10 mouse cellular contexts compared by ENCODE assay signal in the genomic region with DNA sequence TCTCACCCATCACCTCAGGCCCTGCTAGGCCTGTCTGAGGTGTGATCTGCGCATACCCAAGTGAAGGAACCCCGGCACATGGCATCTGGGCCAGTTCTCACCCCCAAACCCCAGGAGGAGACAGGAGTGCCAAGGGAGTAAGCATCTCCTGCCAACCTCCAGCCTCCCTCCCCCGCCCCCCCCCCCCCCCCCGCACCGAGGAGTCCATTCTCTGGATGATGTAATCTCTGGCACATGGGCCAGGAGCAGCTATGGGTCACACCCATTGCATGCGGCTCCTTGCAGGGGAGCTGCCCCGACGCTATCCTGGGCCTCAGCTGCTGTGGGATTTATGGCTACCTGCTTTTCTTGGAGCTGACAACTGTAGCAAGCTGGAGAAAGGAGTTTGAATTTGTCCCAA. TPM values are rescaled to one million over a fixed set of nuclear protein-coding genes. Genes with fewer than 3 reads are reported as not detected.
A peak's percentile ranks its signal among the peaks of the same experiment; 100 is the strongest.
DNase-seq lines count a peak whose midpoint lies in the region; ATAC-seq and TF ChIP-seq lines count a peak whose summit lies in the region.
"Had no signal": no experiment of that assay in that cellular context is flagged by ENCODE, and none has a peak within 500 bp of the region (broad histone marks: within the 10 kb centered on the region; RNA-seq: fewer than 3 reads in every experiment).

No protein-coding gene starts in this region.

- H3K36me3 ChIP-seq in kidney, embryonic 15.5 days = no peaks in the 10 kb centered on the region
- no peaks in the 10 kb centered on the region for H3K36me3 ChIP-seq in lung, postnatal 0 days (ENCODE audit: insufficient read depth, low read length)

- no peak overlapping the region for H3K4me2 ChIP-seq in kidney, embryonic 15.5 days
- H3K4me2 ChIP-seq in lung, postnatal 0 days (replicated peaks; ENCODE audit: low read depth, low read length) = no peak overlapping the region

- no peak overlapping the region for H3K27ac ChIP-seq in kidney, embryonic 15.5 days
- H3K27ac ChIP-seq in lung, postnatal 0 days (ENCODE audit: low read length) = no peak overlapping the region
- H3K27ac ChIP-seq: liver, embryonic 14.5 days had no signal

- ATAC-seq in kidney, embryonic 15.5 days (replicated peaks; ENCODE audit: low FRiP score) = no peak
- peak; percentile 71 for ATAC-seq in lung, postnatal 0 days

- peaks cover 17% of the 10 kb centered on the region; the same call in 1 of the 2 replicates for H3K4me1 ChIP-seq in kidney, embryonic 15.5 days
- H3K4me1 ChIP-seq in lung, postnatal 0 days (ENCODE audit: insufficient read depth, low read depth, low read length) = no peaks in the 10 kb centered on the region

- 33% methylated on average over 6 of the region's 8 CpGs for WGBS in kidney, embryonic 15.5 days
- 24% methylated on average over 5 of the region's 8 CpGs for WGBS in lung, postnatal 0 days

- TF ChIP-seq EP300 in lung, postnatal 0 days (IDR thresholded peaks at IDR 0.05) = no peak

- DNase-seq in kidney, adult 11 months = peak; percentile 3
- peak; percentile 21 for DNase-seq in adrenal gland, postnatal 25 days
- DNase-seq in cerebellum, adult 9-10 months = peak; percentile 79
- peak; percentile 46 for DNase-seq in lung, postnatal 0 days (ENCODE audit: low spot score)
- no peak for DNase-seq in layer of hippocampus, adult 9-10 months (ENCODE audit: low spot score)
- DNase-seq in left cerebral cortex, adult 8-10 months (ENCODE audit: low spot score in 2 of 2) = no peak
- DNase-seq: kidney, adult 9 months; thymus, adult 2 months had no signal

- H3K9ac ChIP-seq in kidney, embryonic 15.5 days = no peak overlapping the region
- H3K9ac ChIP-seq in lung, postnatal 0 days (replicated peaks; ENCODE audit: low read depth) = no peak overlapping the region
- H3K9ac ChIP-seq: liver, embryonic 14.5 days had no signal

- no peaks in the 10 kb centered on the region for H3K27me3 ChIP-seq in kidney, embryonic 15.5 days
- no peaks in the 10 kb centered on the region for H3K27me3 ChIP-seq in lung, postnatal 0 days (replicated peaks; ENCODE audit: insufficient read depth, low read length)

- H3K4me3 ChIP-seq in kidney, embryonic 15.5 days (replicated peaks) = no peak overlapping the region
- no peak overlapping the region for H3K4me3 ChIP-seq in lung, postnatal 0 days (ENCODE audit: low read depth, low read length)

- H3K9me3 ChIP-seq in kidney, embryonic 15.5 days (replicated peaks) = peaks cover 3% of the 10 kb centered on the region; the same call in 1 of the 2 replicates
- H3K9me3 ChIP-seq in lung, postnatal 0 days (ENCODE audit: low read length) = peaks cover 3% of the 10 kb centered on the region; the same call in 1 of the 2 replicates

- no peak for TF ChIP-seq CTCF in lung, postnatal 0 days (IDR thresholded peaks at IDR 0.05)

RNA-seq across cellular contexts. Expression of gene Etv4, which starts 54.3 kb away (rescaled TPM):
- polyA plus RNA-seq in kidney, embryonic 15.5 days (2015; fragmentation: Nextera tagmentation; extraction: Ambion mirVana) = 59.3 and 60.2 TPM in 2 replicates
- 1.4 and 1.9 TPM in 2 replicates for total RNA-seq in adrenal gland, postnatal 25 days (2021)
- polyA plus RNA-seq in lung, postnatal 0 days (2015; fragmentation: Nextera tagmentation; extraction: Ambion mirVana) = 1.2 TPM in 2 replicates
- 10 to 100 TPM; 10.2 to 13.5 (median 11.1) TPM for total RNA-seq in left cerebral cortex, adult 8-10 months (2022)

RNA-seq across cellular contexts. Expression of gene Meox1, which starts 54.7 kb away (rescaled TPM):
- 13.6 and 15.4 TPM in 2 replicates for polyA plus RNA-seq in kidney, embryonic 15.5 days (2015; fragmentation: Nextera tagmentation; extraction: Ambion mirVana)
- total RNA-seq in adrenal gland, postnatal 25 days (2021) = 4.5 and 5.0 TPM in 2 replicates
- polyA plus RNA-seq in lung, postnatal 0 days (2015; fragmentation: Nextera tagmentation; extraction: Ambion mirVana) = 8.1 and 8.7 TPM in 2 replicates
- total RNA-seq in left cerebral cortex, adult 8-10 months (2022) = under 1 TPM; 0.26 to 0.74 (median 0.54) TPM

Comparison
In these comparisons a context has a peak if more than half of its experiments do, and no peak if none do; other contexts are left out.
1. DNase-seq: peak in kidney, adult 11 months (single experiment), adrenal gland, postnatal 25 days (single experiment), cerebellum, adult 9-10 months (single experiment) and lung, postnatal 0 days (single experiment); none in layer of hippocampus, adult 9-10 months (single experiment) and left cerebral cortex, adult 8-10 months (0 of 2).